Mouse (Mus musculus): ENCODE measurements at regions not wholly inside any gene's neighbourhood (a gene's known extent, or its start where the extent isn't known, plus 50 kb on each side); places are given as distances from the start of the nearest gene placed in this dataset.

DNA sequence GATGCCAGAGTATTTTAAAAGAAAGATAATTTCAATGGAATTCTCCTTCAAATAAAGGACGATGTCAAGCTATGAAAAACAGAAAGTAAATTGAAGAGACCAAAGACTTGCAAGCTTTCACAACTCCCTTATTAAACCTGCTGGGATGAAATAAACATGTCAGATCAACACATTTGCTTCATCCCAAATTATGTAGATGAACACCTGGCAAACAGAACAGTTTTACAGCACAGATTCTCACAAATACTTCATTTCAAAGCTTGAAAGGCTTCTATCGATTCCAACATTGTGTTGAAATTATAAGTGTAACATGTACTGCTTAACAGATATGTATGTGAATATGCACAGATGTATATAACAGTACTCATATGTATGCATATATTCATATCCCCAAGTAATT lies 749.5 kb downstream of the Hdgfl1 start:
- TF ChIP-seq CTCF (IDR thresholded peaks at IDR 0.05; ENCODE audit: control insufficient read depth, insufficient read depth, insufficient read length) = no peak
- TF ChIP-seq MAX (IDR thresholded peaks at IDR 0.05) = no peak
- TF ChIP-seq MYOD1 (IDR thresholded peaks at IDR 0.05; ENCODE audit: control insufficient read depth, insufficient read length, low read depth) = no peak
- TF ChIP-seq MYOG (IDR thresholded peaks at IDR 0.05; ENCODE audit: control insufficient read depth, extremely low read depth, insufficient read length) = no peak
- TF ChIP-seq USF1 (IDR thresholded peaks at IDR 0.05; ENCODE audit: low read depth) = no peak
- TF ChIP-seq CEBPB (IDR thresholded peaks at IDR 0.05; ENCODE audit: low read depth) = no peak
